Mouse (Mus musculus): ENCODE measurements at regions not wholly inside any gene's neighbourhood (a gene's known extent, or its start where the extent isn't known, plus 50 kb on each side); places are given as distances from the start of the nearest gene placed in this dataset.

DNA sequence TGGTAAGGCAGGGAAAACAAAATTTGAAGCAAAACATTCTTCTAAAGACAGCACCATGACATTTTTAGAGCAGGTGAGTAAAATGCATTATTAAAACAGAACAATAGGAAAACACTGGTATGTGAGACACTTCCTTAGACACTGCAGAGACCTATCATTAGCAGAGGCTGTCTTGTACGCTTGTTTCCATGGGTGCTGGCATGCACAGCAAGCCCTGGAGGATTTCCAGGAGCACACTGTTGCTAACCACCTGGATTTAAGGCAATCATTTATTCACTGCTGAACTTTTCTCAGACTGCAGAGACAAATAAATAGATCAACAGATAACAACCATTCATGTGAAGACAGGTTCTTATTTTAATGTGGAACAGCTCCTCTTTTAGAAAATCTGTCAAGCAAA is 127.7 kb downstream of the Pros1 start:
- intact Hi-C loops (cut with DNase I) = no loop called here
- Histone ChIP-seq H3K4me3 (no peak overlapping the region), H3K27ac (no peak overlapping the region)
- TF ChIP-seq CTCF (IDR thresholded peaks at IDR 0.05) = no peak
- DNase-seq (ENCODE audit: extremely low spot score in 1 of 2, low spot score in 2 of 2) = no peak

- TF ChIP-seq CTCF (IDR thresholded peaks at IDR 0.05) = no peak
- Histone ChIP-seq H3K27ac (no peak overlapping the region), H3K4me3 (no peak overlapping the region)
- intact Hi-C loops (cut with DNase I) = no loop called here
- DNase-seq (ENCODE audit: extremely low spot score in 1 of 2, low spot score in 2 of 2) = no peak
Observed at GRCm38 (mm10) chr16:62982558-62982957, 128.5 kb downstream of the Pros1 start.

GRCm38 (mm10) chr16:62995555-62995954 is 141.4 kb downstream of the Pros1 start:
- no peak overlapping the region for H3K4me3 ChIP-seq
- DNase-seq (ENCODE audit: extremely low spot score in 1 of 2, low spot score in 2 of 2) = no peak
- TF ChIP-seq CTCF (IDR thresholded peaks at IDR 0.05) = no peak
- intact Hi-C loops (cut with DNase I) = no loop called here
- H3K27ac ChIP-seq = no peak overlapping the region

GRCm38 (mm10) chr16:63011151-63011734 is 157.1 kb downstream of the Pros1 start:
- no peak for TF ChIP-seq CTCF (IDR thresholded peaks at IDR 0.05)
- Histone ChIP-seq H3K27ac (no peak overlapping the region), H3K4me3 (no peak overlapping the region)
- no peak for DNase-seq (ENCODE audit: extremely low spot score in 1 of 2, low spot score in 2 of 2)
- intact Hi-C loops (cut with DNase I) = loop anchor here (10.0 kb wide), 1 partner anchor 854 kb away; the partner anchor contains the start of gene Epha3

- Histone ChIP-seq H3K4me3 (no peak overlapping the region), H3K27ac (no peak overlapping the region)
- peak; percentile 76 for TF ChIP-seq CTCF (IDR thresholded peaks at IDR 0.05)
- DNase-seq (ENCODE audit: extremely low spot score in 1 of 2, low spot score in 2 of 2) = no peak
- intact Hi-C loops (cut with DNase I) = loop anchor here (10.0 kb wide), 1 partner anchor 850 kb away; the partner anchor contains the start of gene Epha3
Observed at GRCm38 (mm10) chr16:63014453-63014852, 160.3 kb downstream of the Pros1 start.

GRCm38 (mm10) chr16:63016144-63016543 is 162.0 kb downstream of the Pros1 start:
- Histone ChIP-seq H3K4me3 (no peak overlapping the region), H3K27ac (no peak overlapping the region)
- TF ChIP-seq CTCF (IDR thresholded peaks at IDR 0.05) = peak; percentile 42
- DNase-seq (ENCODE audit: extremely low spot score in 1 of 2, low spot score in 2 of 2) = no peak
- intact Hi-C loops (cut with DNase I) = loop anchor here (5.0 to 10.0 kb wide), 2 partner anchors 849 to 1731 kb away; partner anchors contain the start of gene Epha3

DNA sequence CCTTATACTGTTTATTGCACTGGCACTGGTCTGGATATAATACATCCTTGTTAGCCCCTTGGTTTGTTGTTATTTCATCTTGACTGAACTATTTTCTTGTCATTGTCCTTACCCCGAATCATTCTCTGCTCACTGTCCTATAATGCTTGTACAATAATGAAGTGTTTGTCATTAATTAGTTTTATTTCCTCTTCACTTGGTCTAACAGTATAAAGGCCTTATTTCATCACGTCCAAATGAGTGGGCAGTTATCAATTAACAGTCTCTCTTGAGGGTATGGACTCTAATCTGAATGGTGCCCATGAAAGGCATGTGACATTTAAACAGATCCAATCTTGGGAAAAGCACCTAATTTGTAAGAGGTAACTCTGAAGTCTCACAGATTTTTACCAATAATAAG is 162.6 kb downstream of the Pros1 start:
- Histone ChIP-seq H3K27ac (no peak overlapping the region), H3K4me3 (no peak overlapping the region)
- DNase-seq (ENCODE audit: extremely low spot score in 1 of 2, low spot score in 2 of 2) = no peak
- TF ChIP-seq CTCF (IDR thresholded peaks at IDR 0.05) = no peak
- intact Hi-C loops (cut with DNase I) = loop anchor here (5.0 to 10.0 kb wide), 2 partner anchors 848 to 1731 kb away; partner anchors contain the start of gene Epha3

DNA sequence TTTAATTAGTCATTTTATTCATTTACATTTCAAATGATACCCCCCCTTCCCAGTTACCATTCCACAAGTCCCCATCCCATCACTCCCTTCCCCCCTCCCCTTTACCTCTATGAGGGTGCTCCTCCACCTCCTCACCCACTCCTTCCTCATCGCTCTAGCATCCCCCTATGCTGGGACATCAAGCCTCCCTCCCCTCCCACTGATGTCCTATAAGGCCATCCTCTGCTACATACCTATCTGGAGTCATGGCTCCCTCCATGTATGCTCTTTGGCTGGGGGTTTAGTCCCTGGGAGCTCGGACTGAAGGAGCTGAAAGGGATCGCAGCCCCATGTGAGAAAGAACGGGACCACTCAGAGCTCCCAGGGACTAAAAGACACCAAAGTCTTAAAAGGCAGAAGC is 176.3 kb downstream of the Pros1 start:
- H3K4me3 ChIP-seq = no peak overlapping the region

GRCm38 (mm10) chr16:63031035-63031434 is 176.9 kb downstream of the Pros1 start:
- intact Hi-C loops (cut with DNase I) = no loop called here

More for the DNA sequence above, 176.3 kb downstream of the Pros1 start:
- no peak overlapping the region for H3K27ac ChIP-seq
- no peak for TF ChIP-seq CTCF (IDR thresholded peaks at IDR 0.05)
- DNase-seq (ENCODE audit: extremely low spot score in 1 of 2, low spot score in 2 of 2) = no peak
- intact Hi-C loops (cut with DNase I) = no loop called here

DNA sequence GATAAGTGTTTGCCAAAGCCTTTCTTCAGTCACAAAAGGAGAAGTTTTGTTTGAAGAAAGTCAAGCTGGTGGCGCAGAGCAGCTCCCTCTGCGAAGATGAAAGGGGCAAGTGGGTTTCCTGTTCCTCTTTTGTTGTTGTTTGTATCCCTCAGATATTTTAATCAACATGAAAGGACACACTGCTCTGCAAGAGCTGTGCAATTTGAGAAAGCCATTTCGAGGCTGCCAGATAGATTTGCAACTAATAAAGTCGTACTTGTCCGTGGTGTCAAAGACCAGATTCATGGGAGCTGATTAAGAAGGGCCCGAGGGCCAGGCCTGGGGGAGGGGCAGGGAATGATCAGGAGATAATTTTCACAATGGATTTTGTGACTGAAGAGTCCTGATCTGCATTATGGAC is 177.7 kb downstream of the Pros1 start:
- intact Hi-C loops (cut with DNase I) = no loop called here
- DNase-seq (ENCODE audit: extremely low spot score in 1 of 2, low spot score in 2 of 2) = no peak
- Histone ChIP-seq H3K27ac (no peak overlapping the region), H3K4me3 (no peak overlapping the region)
- no peak for TF ChIP-seq CTCF (IDR thresholded peaks at IDR 0.05)

More at GRCm38 (mm10) chr16:63031035-63031434, 176.9 kb downstream of the Pros1 start:
- no peak for TF ChIP-seq CTCF (IDR thresholded peaks at IDR 0.05)
- no peak overlapping the region for H3K27ac ChIP-seq
- no peak overlapping the region for H3K4me3 ChIP-seq
- no peak for DNase-seq (ENCODE audit: extremely low spot score in 1 of 2, low spot score in 2 of 2)

DNA sequence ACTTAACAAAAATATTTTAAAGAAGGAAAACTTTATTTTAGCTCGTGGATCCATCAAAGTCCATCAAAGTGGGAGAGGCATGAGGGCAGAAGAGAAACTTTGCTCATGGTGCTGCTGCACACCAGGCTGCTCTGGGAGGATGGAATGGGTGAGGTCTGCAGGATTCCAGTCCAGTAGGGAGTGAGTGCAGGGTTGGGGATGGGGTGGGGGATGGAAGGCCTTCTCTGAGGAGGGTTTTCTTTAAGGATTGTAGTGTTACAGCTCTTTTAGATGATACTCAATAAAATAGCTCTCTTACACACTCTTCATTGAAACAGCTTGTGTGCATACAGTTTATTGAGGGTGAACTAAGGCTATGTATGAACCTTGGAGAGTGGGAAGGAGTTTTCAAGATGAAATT is 195.0 kb downstream of the Pros1 start:
- DNase-seq (ENCODE audit: extremely low spot score in 1 of 2, low spot score in 2 of 2) = no peak
- no peak overlapping the region for H3K27ac ChIP-seq
- H3K4me3 ChIP-seq = no peak overlapping the region
- no peak for TF ChIP-seq CTCF (IDR thresholded peaks at IDR 0.05)
- intact Hi-C loops (cut with DNase I) = no loop called here

- no peak for DNase-seq (ENCODE audit: extremely low spot score in 1 of 2, low spot score in 2 of 2)
- H3K27ac ChIP-seq = no peak overlapping the region
- no peak for TF ChIP-seq CTCF (IDR thresholded peaks at IDR 0.05)
- intact Hi-C loops (cut with DNase I) = no loop called here
- no peak overlapping the region for H3K4me3 ChIP-seq
Observed at GRCm38 (mm10) chr16:63062883-63063282, 208.8 kb downstream of the Pros1 start.

DNA sequence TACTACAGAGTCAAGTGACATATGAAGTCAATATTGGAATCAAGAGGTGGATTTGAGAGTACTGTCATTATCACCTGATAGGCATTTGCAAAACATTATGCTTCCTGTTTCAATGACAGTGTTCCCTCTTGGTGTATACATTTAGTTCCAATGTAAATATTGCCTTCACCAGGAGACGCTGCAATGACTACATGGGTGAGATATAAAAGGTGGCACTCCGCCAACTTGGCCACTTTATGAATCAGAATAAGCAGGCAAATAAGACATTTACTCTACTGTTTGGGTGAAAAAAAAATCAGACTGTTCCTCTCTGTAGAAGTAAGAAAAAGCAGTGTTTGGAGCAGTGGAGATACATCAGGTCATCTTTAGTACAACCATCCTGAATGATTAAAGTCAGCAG is 215.9 kb downstream of the Pros1 start:
- no peak for DNase-seq (ENCODE audit: extremely low spot score in 1 of 2, low spot score in 2 of 2)
- intact Hi-C loops (cut with DNase I) = no loop called here
- H3K27ac ChIP-seq = no peak overlapping the region
- no peak for TF ChIP-seq CTCF (IDR thresholded peaks at IDR 0.05)
- H3K4me3 ChIP-seq = no peak overlapping the region

Measured in left cerebral cortex, adult 2 months (tissue).